Mouse (Mus musculus) erythroblast, embryonic 14.5 days (primary cell): ENCODE data around the gene Itpr3. TPM values are rescaled to one million over a fixed set of nuclear protein-coding genes. Genes with fewer than 3 reads are reported as not detected.

ENCODE experiments used
- H3K27me3 ChIP-seq: 2 replicates; pipeline ENCODE4 v1.6.1; 2012; ENCODE audit warnings: inconsistent platforms; ENCODE audit not compliant: control insufficient read depth
- H3K36me3 ChIP-seq: 2 replicates; pipeline ENCODE4 v1.6.1; 2012; ENCODE audit warnings: mild to moderate bottlenecking, inconsistent platforms; ENCODE audit not compliant: control insufficient read depth
- H3K4me1 ChIP-seq: 2 replicates; pipeline ENCODE4 v1.6.1; 2012; ENCODE audit warnings: inconsistent platforms; ENCODE audit not compliant: control insufficient read depth
- H3K4me3 ChIP-seq: replicated peaks from 2 replicates; pipeline ENCODE3; 2012; ENCODE audit warnings: moderate library complexity, mild to moderate bottlenecking, inconsistent platforms
- H3K9me3 ChIP-seq: 2 replicates; pipeline ENCODE4 v1.6.1; 2012; ENCODE audit warnings: low read length, inconsistent platforms, mixed read lengths; ENCODE audit not compliant: control insufficient read depth
- GATA1 ChIP-seq: IDR thresholded peaks from 2 replicates; pipeline ENCODE4 v1.6.1; 2012; ENCODE audit warnings: low read length, inconsistent platforms, mixed read lengths
- TAL1 ChIP-seq: IDR thresholded peaks from 3 replicates; pipeline ENCODE4 v1.6.1; 2012; ENCODE audit warnings: low read length, inconsistent platforms, mixed read lengths
- polyA plus RNA-seq: library from polyadenylated mRNA; stranded (reverse); fragments of >175 nt; gene quantifications from 2 replicates; pipeline ENCODE4 v1.2.3, GENCODE M21; 2012

Itpr3 gene
- polyA plus RNA-seq, 1 experiment, result 0.02 TPM

DNA sequence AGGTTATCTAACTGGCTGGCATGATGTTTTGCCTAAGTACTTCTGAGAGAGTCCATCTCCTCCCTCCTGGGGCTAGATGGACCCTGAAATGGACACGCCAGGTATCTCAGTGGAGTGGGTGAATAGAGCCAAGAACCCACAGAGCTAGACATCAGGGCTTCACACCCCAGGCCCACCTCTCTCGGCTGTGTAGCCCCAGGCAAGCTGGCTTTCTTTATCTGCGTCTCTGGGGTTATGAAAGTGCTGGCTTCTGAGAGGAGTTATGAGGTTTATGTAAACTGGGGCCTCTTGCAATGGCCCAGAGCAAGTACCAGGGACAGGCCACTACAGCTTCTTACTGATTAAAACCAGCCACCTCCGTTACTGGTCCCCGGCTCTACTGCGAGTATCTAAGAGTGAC is 97.8 kb downstream of the Itpr3 start:
- no peaks in the 10 kb centered on the region for H3K9me3 ChIP-seq
- H3K4me3 ChIP-seq, result no peak overlapping the region
- H3K27me3 ChIP-seq, result no peaks in the 10 kb centered on the region
- no peaks in the 10 kb centered on the region for H3K36me3 ChIP-seq
- peaks cover 85% of the 10 kb centered on the region for H3K4me1 ChIP-seq
- no peak for TF ChIP-seq TAL1
- no peak for TF ChIP-seq GATA1

DNA sequence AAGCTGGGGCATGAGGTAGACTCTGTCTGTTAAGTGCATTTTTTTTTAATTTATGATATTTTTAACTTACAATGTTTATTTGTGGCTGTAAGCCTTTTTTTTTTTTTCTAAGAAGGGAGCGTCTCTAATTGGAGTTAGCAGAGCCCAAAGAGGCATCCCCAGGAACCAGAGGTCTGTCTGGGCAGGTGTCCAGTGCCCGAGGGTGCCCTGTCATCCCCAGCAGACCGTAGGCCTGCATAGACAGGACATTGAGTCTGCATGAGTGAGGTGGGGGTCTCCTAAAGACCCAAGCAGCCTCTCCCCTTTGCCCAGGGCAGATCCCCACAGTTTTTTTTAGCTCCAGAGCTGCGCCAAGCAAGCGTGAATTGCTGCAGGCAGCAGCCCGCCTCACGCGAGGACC is 98.6 kb downstream of the Itpr3 start:
- peaks cover 79% of the 10 kb centered on the region for H3K4me1 ChIP-seq

DNA sequence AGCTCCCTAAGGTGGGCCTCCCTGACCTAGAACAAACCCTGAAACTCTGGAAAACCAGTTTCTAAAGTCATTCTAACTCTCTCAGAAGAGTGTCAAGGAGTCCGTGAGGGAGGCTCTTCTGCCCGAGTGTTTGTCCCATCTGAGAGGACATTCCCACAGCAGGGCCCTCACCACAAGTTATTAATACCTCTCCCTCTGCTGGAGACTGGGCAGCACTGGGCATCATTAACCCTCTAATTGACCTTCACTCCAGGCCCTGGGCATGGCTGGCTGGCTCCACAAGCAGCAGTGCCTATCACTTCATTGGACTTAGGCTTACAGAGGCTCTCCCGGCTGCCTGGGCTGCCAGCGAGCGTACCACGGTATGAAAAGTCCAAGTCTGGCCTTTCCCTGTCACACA is 101.3 kb downstream of the Itpr3 start:
- H3K36me3 ChIP-seq, result no peaks in the 10 kb centered on the region
- H3K27me3 ChIP-seq, result no peaks in the 10 kb centered on the region
- no peak for TF ChIP-seq GATA1
- TF ChIP-seq TAL1, result no peak
- no peaks in the 10 kb centered on the region for H3K9me3 ChIP-seq
- peaks cover 52% of the 10 kb centered on the region for H3K4me1 ChIP-seq
- H3K4me3 ChIP-seq, result no peak overlapping the region

More for the DNA sequence above, 98.6 kb downstream of the Itpr3 start:
- TF ChIP-seq GATA1 (no peak), TAL1 (no peak)
- no peaks in the 10 kb centered on the region for H3K9me3 ChIP-seq
- H3K27me3 ChIP-seq, result no peaks in the 10 kb centered on the region
- no peaks in the 10 kb centered on the region for H3K36me3 ChIP-seq
- H3K4me3 ChIP-seq, result no peak overlapping the region

DNA sequence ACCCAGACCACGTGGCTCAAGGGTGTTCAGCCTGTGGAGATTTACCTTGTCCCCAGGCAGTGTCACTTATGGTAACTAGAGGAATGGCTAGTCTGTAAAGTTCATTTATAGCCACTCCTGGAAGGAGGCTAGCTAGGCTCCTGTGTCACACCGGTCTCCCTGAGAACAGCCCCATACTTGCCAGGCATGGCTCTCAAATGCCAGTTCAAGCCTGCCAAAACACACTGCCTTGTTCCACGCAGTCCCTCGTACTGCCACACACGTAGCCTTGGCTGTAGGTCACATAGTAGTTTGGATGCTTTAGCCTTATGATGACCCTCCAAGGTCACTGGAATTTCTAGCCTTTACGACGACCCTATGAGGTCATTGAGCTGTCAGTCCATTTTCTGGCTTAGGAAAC is 102.1 kb downstream of the Itpr3 start:
- no peaks in the 10 kb centered on the region for H3K27me3 ChIP-seq
- no peaks in the 10 kb centered on the region for H3K36me3 ChIP-seq
- no peak overlapping the region for H3K4me3 ChIP-seq
- peaks cover 48% of the 10 kb centered on the region for H3K4me1 ChIP-seq
- TF ChIP-seq TAL1 (no peak), GATA1 (no peak)
- H3K9me3 ChIP-seq, result no peaks in the 10 kb centered on the region

DNA sequence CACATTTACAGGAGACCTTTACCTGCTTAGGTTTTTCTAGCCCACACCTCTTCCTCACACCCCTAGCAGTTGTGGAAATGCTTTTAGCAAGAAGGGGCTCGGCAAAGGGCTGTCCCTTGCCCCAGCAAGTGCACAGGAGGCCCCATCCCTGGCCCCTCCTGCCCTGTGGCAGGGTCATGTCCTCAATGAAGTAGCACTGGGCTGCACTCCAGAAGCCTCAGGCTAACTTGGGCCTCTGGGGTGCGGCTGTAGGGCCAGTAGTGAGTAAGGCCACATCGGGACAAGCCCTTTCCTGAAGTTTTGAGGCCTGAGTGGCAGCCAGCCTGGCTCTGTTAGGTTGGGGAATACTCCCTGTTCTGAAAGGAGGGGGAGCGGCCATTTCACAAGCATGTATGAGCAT is 103.8 kb downstream of the Itpr3 start:
- TF ChIP-seq GATA1 (no peak), TAL1 (no peak)
- Histone ChIP-seq H3K9me3 (no peaks in the 10 kb centered on the region), H3K36me3 (no peaks in the 10 kb centered on the region), H3K4me1 (peaks cover 44% of the 10 kb centered on the region), H3K4me3 (no peak overlapping the region), H3K27me3 (no peaks in the 10 kb centered on the region)

DNA sequence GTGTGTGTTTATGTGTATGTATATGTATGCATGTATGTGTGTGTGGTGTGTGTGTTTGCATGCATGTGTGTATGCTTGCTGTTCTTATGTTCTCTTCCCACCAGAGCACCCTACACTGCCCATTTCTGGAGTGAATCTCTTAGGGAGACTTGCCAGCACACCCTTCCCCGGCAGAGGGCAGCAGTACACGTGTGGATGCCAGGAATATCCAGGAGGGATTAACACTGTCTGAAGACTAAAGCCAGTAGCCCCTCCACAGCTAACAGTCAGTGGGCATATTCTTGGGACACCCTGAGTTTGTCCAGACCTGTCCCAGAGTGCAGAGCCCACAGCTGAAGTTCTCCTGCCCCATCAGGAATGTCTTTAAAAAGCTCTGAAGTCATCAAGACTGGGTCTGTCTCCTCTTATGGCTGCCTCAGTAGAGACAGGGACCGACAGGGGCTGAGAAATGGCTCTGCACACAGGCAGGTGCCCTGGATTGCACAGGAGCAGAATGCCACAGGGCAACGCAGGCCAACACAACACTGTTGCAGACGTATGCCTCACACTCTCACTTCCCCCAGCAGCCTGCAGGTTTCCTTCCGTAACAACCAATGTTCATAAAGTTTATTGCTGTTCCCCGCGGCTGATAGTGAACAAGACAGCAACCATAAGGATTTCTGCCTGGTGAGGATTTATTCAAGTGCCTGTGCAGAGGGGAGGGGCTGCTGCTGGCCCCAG is 108.1 kb downstream of the Itpr3 start:
- TF ChIP-seq GATA1 (no peak), TAL1 (no peak)
- H3K27me3 ChIP-seq, result no peaks in the 10 kb centered on the region
- peaks cover 29% of the 10 kb centered on the region for H3K4me1 ChIP-seq
- no peaks in the 10 kb centered on the region for H3K9me3 ChIP-seq
- H3K4me3 ChIP-seq, result no peak overlapping the region
- H3K36me3 ChIP-seq, result no peaks in the 10 kb centered on the region

DNA sequence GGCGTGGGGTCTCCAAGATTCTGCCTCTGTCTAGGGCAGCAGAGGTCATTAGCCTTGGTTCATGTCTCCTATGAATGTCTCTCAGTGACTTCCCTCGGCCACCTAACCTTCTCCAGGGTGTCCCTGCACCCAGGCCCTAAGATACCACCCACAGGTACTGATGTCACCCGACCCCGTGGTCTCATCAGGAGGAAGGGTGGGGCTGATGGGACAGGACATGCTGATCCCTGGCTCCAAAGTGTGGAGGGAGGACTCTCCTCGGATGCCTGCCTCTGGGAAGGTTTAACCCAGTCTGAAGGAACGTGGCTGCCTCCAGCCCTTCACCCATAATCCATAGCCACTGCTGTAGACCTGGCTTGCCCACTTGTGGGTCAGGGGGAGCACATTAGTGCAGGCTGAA is 109.8 kb downstream of the Itpr3 start:
- H3K27me3 ChIP-seq, result no peaks in the 10 kb centered on the region
- no peak overlapping the region for H3K4me3 ChIP-seq
- peaks cover 29% of the 10 kb centered on the region for H3K4me1 ChIP-seq
- TF ChIP-seq GATA1 (no peak), TAL1 (no peak)
- H3K9me3 ChIP-seq, result no peaks in the 10 kb centered on the region
- H3K36me3 ChIP-seq, result no peaks in the 10 kb centered on the region

DNA sequence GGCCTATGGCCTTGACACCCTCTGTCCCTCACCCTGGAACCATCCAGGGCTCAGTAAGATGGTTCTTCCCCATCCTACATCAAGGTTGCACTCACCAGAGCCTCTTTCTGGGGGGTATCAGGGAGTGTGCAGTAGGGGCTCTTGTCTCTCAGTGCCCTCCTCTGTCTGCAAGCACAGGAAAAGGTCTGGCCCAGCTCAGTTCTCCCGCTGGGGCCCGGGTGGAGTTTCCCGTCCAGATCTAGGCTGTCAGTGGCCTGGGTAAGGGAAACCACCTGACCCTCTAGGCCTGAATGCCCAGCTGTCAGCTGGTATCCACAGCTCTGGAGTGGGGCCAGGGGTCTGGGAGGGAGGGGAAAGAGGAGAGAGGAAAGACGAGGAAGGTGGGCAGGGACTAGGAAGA is 110.4 kb downstream of the Itpr3 start, which contains the start of gene Ip6k3:
Gene Ip6k3, minus strand, starts transcription at position 251 of the 400 bp plus-strand sequence.
- H3K27me3 ChIP-seq, result no peaks in the 10 kb centered on the region
- TF ChIP-seq GATA1 (no peak), TAL1 (no peak)
- H3K9me3 ChIP-seq, result no peaks in the 10 kb centered on the region
- H3K4me1 ChIP-seq, result peaks cover 29% of the 10 kb centered on the region
- no peak within 1 kb of the TSS for H3K4me3 ChIP-seq
- H3K36me3 ChIP-seq, result no peaks in the 10 kb centered on the region

DNA sequence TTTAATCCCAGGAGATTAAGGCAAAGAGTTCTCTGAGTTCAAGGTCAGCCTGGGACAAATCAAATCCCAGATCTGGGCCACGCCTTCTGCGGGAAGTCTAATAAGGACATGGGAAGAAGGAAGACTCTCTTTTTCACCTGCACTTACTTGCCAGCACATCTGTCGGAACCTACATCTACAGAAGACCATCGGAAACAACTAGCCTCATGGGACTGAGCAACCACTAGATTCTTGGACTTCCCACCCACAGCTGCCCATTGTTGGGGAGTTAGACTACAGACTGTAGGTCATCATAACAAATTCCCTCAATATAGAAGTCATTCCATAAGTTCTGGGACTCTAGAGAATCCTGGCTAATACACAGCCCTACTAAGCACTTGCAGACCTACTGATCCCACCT is 111.5 kb downstream of the Itpr3 start:
- H3K27me3 ChIP-seq, result no peaks in the 10 kb centered on the region
- H3K9me3 ChIP-seq, result no peaks in the 10 kb centered on the region
- peaks cover 30% of the 10 kb centered on the region for H3K4me1 ChIP-seq
- H3K36me3 ChIP-seq, result no peaks in the 10 kb centered on the region
- no peak overlapping the region for H3K4me3 ChIP-seq
- no peak for TF ChIP-seq GATA1
- TF ChIP-seq TAL1, result no peak
